Mouse (Mus musculus) liver, adult 2 months (tissue): Measurements from ENCODE around the gene Pknox2.

Experiments used
- CTCF ChIP-seq: fragments of 200-500 bp; IDR thresholded peaks from 2 replicates; pipeline ENCODE4 v1.5.1; 2011; ENCODE audit warnings: low read depth, low read length, control low read depth
- POLR2A ChIP-seq: fragments of 200-500 bp; IDR thresholded peaks from 2 replicates; pipeline ENCODE4 v1.6.1; 2011; ENCODE audit warnings: low read length, control low read depth; ENCODE audit not compliant: insufficient read depth; ENCODE audit errors: extremely low read depth

DNA sequence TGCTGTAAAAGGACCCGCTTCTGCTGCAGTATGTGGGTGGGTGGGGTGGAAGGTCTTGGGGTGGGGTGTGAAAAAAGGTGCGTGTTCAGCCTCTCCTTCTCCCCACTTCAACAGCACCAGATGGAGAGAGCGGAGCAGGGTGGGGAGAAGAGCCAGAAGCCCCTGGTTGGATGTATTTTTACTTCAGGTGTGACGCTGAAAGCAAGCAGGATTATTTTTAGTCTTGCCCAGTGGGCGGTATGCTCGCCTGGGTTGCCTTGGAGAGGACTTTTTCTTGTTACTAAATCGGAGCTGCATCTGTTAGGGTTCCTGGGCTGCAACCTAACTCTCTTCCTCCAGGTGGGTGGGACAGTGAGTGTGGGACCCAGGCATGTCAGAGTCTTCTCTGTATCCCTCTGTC is 202.4 kb downstream of the Pknox2 start:
- TF ChIP-seq CTCF (no peak), POLR2A (no peak)
